Mouse (Mus musculus): ENCODE data around the gene Fam162a.

DNA sequence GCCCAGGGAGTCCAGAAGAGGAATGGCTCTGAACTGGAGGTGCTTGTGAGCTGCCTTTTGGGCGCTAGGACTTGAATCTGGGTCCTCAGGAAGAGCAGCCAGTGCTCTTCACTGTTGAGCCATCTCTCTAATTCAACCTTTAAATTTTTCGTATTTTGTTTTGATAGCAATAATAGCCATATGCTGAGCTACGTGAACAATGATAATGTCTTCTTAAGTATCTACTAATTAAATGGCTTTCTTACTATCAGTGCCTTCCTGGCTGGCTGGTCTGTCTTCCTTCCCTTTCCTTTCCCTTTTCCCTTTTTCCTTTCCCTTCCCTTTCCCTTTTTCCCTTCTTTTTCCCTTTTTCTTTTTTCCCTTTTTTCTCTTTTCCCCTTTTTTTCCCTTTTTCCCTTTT is 63.0 kb downstream of the Fam162a start:
- no peak for TF ChIP-seq GATA1 (IDR thresholded peaks at IDR 0.05; ENCODE audit: borderline replicate concordance, low read length)
- TF ChIP-seq FLI1 (IDR thresholded peaks at IDR 0.05; ENCODE audit: low read length), result no peak

Data from megakaryocyte, embryonic 14.5 days (primary cell).